Mouse (Mus musculus) mature B cell (primary cell): Measurements from ENCODE around the gene Omt2a.
"Not testable (repeated sequence)": the region's sequence is repeated elsewhere in the genome, so short reads cannot be mapped to it uniquely, and the experiment has no call there.

ENCODE experiments used
- in situ Hi-C: fragments of 300-500 bp; cut with MboI; formaldehyde crosslinking; loops from 2 replicates; pipeline ENCODE4 v1.14.3; 2019

Gene Omt2a

GRCm38 (mm10) chr9:78314696-78315095 is at the start of gene Omt2a:
Gene Omt2a (minus strand): TSS chr9:78314796.
- in situ Hi-C loops = no loop called here

DNA sequence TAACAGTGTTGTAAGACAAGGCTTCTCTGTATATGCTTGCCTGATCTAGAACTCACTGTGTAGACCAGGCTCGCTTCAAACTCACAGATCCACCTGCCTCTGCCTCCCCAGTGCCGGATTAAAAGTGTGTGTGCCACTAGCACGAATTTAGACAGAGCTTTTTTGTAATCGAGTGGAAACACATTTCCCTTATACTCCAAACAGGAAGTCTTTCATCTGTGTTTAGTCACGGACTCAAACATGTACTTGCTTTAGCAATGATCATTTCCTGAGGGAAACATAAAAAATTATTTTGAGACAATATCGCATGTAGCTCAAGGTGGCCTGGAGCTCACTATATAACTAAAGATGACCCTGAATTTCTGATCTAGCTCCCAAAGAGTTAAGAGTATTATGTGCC is 48.8 kb upstream of the Omt2a start:
- in situ Hi-C loops = no loop called here

DNA sequence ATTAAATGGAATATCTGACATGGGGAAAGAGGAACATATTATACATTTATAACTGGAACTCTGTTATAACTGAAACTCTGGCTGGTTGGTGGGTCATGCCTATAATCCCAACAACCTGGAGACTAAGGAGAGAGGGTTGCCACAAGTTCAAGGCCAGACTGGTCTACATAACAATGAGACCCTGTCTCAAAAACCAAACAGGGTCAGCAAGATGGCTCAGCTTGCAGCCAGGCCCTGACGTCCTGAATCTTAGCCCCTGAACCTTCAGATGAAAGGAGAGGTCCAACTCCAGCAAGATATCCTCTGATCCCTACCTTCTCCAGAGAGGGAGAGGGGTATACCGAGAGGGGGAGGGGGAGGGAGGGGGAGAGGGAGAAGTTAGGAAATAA is 45.9 kb upstream of the Omt2a start:
- in situ Hi-C loops = no loop called here

GRCm38 (mm10) chr9:78359750-78360483 is 45.3 kb upstream of the Omt2a start:
- in situ Hi-C loops = no loop called here

- in situ Hi-C loops = no loop called here
Measured at GRCm38 (mm10) chr9:78358053-78358452, 43.5 kb upstream of the Omt2a start.

- in situ Hi-C loops = no loop called here
Measured at GRCm38 (mm10) chr9:78355611-78356010, 41.0 kb upstream of the Omt2a start, which contains the start of gene Gsta2. Gene Gsta2 (minus strand): TSS chr9:78355788.

- in situ Hi-C loops = no loop called here
Measured at GRCm38 (mm10) chr9:78354665-78355578, 40.3 kb upstream of the Omt2a start.

GRCm38 (mm10) chr9:78351504-78352220 is 37.1 kb upstream of the Omt2a start:
- in situ Hi-C loops = no loop called here

GRCm38 (mm10) chr9:78350007-78350406 is 35.4 kb upstream of the Omt2a start:
- in situ Hi-C loops = not testable (repeated sequence)

- in situ Hi-C loops = not testable (repeated sequence)
Measured at GRCm38 (mm10) chr9:78349141-78349540, 34.5 kb upstream of the Omt2a start.

- in situ Hi-C loops = not testable (repeated sequence)
Measured at GRCm38 (mm10) chr9:78348206-78349004, 33.8 kb upstream of the Omt2a start.

DNA sequence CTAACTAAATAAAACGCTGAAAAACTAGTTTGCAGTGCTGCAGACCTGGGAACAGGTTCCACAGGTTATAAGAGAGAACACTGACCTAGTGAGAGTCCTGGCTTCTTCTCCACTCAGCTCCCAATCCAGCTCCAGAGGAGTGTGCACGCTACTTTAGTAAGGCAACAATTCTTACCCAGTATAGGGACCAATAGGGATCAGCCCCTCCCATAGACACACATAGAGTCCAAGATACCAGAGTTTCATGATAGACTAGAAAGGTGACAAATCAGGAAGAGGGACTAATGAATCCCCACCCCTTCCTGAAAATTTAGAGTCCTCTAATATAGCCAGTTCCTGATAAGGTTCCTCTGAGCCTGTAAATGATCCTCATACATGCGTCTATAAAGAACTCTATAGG is 32.4 kb upstream of the Omt2a start:
- in situ Hi-C loops = no loop called here

- in situ Hi-C loops = not testable (repeated sequence)
Measured at GRCm38 (mm10) chr9:78345235-78345634, 30.6 kb upstream of the Omt2a start.

GRCm38 (mm10) chr9:78343055-78343454 is 28.5 kb upstream of the Omt2a start:
- in situ Hi-C loops = not testable (repeated sequence)

GRCm38 (mm10) chr9:78342494-78342893 is 27.9 kb upstream of the Omt2a start:
- in situ Hi-C loops = not testable (repeated sequence)

GRCm38 (mm10) chr9:78340324-78340723 is 25.7 kb upstream of the Omt2a start:
- in situ Hi-C loops = not testable (repeated sequence)

DNA sequence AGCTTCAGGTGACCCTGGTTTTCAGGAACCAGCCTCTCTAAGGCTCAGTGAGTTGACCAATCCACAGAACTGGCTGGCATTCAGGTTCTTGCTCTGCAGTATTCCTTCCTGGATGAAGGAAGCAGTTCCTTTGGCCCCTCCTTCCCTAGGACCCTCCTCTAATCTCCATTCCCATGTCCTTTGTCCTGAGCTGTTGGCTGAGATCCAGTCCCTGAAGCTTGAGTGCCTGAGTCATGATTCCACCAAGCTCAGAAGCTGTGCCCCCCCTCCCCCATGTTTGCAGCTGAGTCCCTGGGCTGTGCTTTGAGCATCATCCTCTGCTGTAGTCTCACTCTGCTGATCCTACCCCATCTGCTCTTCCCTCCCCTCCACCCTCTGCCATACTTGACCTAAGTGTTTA is 22.5 kb upstream of the Omt2a start:
- in situ Hi-C loops = not testable (repeated sequence)

GRCm38 (mm10) chr9:78327289-78327688 is 12.7 kb upstream of the Omt2a start, which contains the start of gene Omt2b:
Gene Omt2b (plus strand): TSS chr9:78327589.
- in situ Hi-C loops = not testable (repeated sequence)

DNA sequence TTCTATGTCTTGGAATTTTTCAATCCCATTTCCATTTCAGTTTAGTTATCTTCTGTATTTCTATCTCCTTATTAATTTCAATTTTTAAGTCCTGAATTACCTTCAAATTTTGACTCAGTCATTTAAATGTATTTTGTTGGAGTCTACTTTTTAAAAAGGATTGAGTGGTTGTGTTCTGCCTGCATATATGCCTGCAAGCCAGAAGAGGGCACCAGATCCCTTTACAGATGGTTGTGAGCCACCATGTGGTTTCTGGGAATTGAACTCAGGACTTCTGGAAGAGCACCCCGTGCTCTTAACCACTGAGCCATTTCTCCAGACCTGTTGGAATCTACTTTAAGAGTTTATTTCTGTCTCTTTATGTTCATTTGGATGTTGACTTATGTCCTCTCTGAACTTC is 4.9 kb upstream of the Omt2a start:
- in situ Hi-C loops = no loop called here

- in situ Hi-C loops = not testable (repeated sequence)
Measured at GRCm38 (mm10) chr9:78308122-78308521, 6.5 kb downstream of the Omt2a start.

DNA sequence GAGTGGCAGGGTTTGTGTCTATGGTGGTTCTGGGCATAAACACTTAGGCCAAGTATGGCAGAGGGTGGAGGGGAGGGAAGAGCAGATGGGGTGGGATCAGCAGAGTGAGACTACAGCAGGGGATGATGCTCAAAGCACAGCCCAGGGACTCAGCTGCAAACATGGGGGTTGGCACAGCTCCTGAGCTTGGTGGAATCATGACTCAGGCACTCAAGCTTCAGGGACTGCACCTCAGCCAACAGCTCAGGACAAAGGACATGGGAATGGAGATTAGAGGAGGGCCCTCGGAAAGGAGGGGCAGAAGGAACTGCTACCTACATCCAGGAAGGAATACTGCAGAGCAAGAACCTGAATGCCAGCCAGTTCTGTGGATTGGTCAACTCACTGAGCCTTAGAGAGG is 15.5 kb downstream of the Omt2a start:
- in situ Hi-C loops = not testable (repeated sequence)
